Mouse (Mus musculus) heart, embryonic 14.5 days (tissue): ENCODE results near the gene Zkscan5. TPM values are rescaled to one million over a fixed set of nuclear protein-coding genes. Genes with fewer than 3 reads are reported as not detected.
A peak's percentile ranks its signal among the peaks of the same experiment; 100 is the strongest.

Experiments
- ATAC-seq: fragments of 200-750 bp; cut with Nextera tagmentation; 2 replicates; pipeline ENCODE4 v1.8.0; 2017; ENCODE audit warnings: low read depth, moderate TSS enrichment; ENCODE audit not compliant: insufficient number of reproducible peaks, insufficient read depth, low FRiP score
- H3K27ac ChIP-seq, 2 experiments: fragments of 200-500 bp in 1 of 2; fragments of 300-500 bp in 1 of 2; sonication (generic) in 1 of 2; replicated peaks in 1 of 2; 2 replicates each; pipeline ENCODE4 v1.5.1; 2012 to 2014; ENCODE audit warnings: low read depth in 2 of 2, low read length in 2 of 2, control low read depth in 1 of 2, mild to moderate bottlenecking in 1 of 2, mixed read lengths in 1 of 2; ENCODE audit not compliant: control insufficient read depth in 1 of 2, insufficient read depth in 1 of 2
- H3K27me3 ChIP-seq: fragments of 300-500 bp; sonication (generic); 2 replicates; pipeline ENCODE4 v1.6.1; 2014; ENCODE audit warnings: mild to moderate bottlenecking, low read length, control low read depth; ENCODE audit not compliant: control insufficient read depth, insufficient read depth
- H3K36me3 ChIP-seq: fragments of 300-500 bp; sonication (generic); 2 replicates; pipeline ENCODE4 v1.6.1; 2014; ENCODE audit warnings: mild to moderate bottlenecking, control low read depth, low read length, mixed read lengths; ENCODE audit not compliant: control insufficient read depth, insufficient read depth
- H3K4me1 ChIP-seq, 2 experiments: fragments of 200-500 bp in 1 of 2; fragments of 300-500 bp in 1 of 2; sonication (generic) in 1 of 2; 2 replicates each; pipeline ENCODE4 v1.6.1; 2012 to 2014; ENCODE audit warnings: low read length in 2 of 2, control low read depth in 1 of 2, mixed read lengths in 1 of 2; ENCODE audit not compliant: control insufficient read depth in 2 of 2, insufficient read depth in 2 of 2
- H3K4me2 ChIP-seq: fragments of 300-500 bp; sonication (generic); 2 replicates; pipeline ENCODE4 v1.6.1; 2014; ENCODE audit warnings: mild to moderate bottlenecking, low read length
- H3K4me3 ChIP-seq, 2 experiments: fragments of 200-500 bp in 1 of 2; fragments of 300-500 bp in 1 of 2; sonication (generic) in 1 of 2; 2 replicates each; pipeline ENCODE4 v1.5.1; 2012 to 2014; ENCODE audit warnings: low read length in 2 of 2, mild to moderate bottlenecking in 2 of 2, control low read depth in 1 of 2, low read depth in 1 of 2, moderate library complexity in 1 of 2; ENCODE audit not compliant: control insufficient read depth in 1 of 2, insufficient read depth in 1 of 2
- H3K9ac ChIP-seq: fragments of 300-500 bp; sonication (generic); 2 replicates; pipeline ENCODE4 v1.6.1; 2014; ENCODE audit warnings: mild to moderate bottlenecking, low read length
- H3K9me3 ChIP-seq: fragments of 300-500 bp; sonication (generic); 2 replicates; pipeline ENCODE4 v1.6.1; 2016; ENCODE audit warnings: low read length, control low read depth; ENCODE audit not compliant: control insufficient read depth
- WGBS: fragments of 180-500 bp; shearing (Covaris S2); extraction: QIAGEN DNeasy Blood & Tissue Kit; methylation state at CpG from one replicate; pipeline ENCODE4 v1.1.7; 2014; 5-methylcytosine and 5-hydroxymethylcytosine counted together
- polyA plus RNA-seq: library from polyadenylated mRNA; unstranded; fragments of >200 nt; fragmentation: Nextera tagmentation; extraction: Ambion mirVana; gene quantifications from 2 replicates; pipeline ENCODE4 v1.2.1, GENCODE M21; 2014

Zkscan5 gene
- polyA plus RNA-seq: 10.2 and 11.1 TPM in 2 replicates

DNA sequence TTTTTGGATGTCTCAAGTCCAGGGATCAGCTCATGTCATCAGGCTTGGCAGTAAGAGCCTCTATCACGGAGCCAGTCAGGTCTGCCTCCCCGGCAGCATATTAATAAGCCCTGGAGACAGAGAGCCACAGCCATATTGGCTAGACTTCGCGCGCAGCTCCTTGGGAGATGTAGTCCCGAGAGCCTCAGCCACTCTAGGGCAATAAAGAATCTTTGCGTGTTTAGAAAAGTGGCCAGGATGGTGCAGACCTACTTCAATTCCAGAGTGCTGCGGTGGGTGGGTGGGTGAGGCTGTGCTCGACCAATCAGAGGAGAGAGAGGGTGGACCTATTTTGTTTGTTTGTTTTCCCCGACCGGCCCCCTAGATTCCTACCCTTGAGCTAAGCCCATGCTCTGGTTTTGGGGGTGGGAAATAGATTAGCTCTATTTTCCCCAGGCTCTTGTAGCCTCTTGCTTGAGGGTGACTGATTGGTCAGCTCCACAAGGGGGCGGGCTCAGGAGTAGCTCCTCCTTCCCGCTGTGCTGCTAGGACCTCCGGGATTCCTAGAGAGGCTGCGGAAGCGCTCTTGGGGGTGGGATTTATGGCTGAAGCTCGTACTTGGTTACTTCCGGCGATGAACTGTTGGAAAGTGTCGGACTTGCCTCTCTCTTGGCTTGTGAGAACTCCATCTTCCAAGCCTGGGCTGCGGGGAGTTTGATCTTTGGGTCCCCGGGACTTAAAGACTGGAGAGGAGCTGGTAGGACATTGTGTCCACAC lies at the start of gene Zkscan5:
Zkscan5 (plus strand) TSS at position 627 of the 756 bp plus-strand sequence.
- Histone ChIP-seq H3K27ac (peak within 1 kb of the TSS; percentile 80 to 99), H3K9me3 (no peaks in the 10 kb centered on the region), H3K27me3 (no peaks in the 10 kb centered on the region), H3K9ac (peak within 1 kb of the TSS; percentile 81), H3K4me2 (peak within 1 kb of the TSS; percentile 79), H3K4me3 (peak within 1 kb of the TSS; percentile 72 to 97), H3K36me3 (peaks cover 18% of the 10 kb centered on the region), H3K4me1 (peaks cover 6 to 21% of the 10 kb centered on the region in 2 experiments)
- peak; percentile 95 for ATAC-seq
- WGBS: 0% methylated on average over 22 of the region's 22 CpGs

- Histone ChIP-seq H3K4me1 (peaks cover 4 to 14% of the 10 kb centered on the region in 2 experiments), H3K9ac (no peak overlapping the region), H3K27me3 (no peaks in the 10 kb centered on the region), H3K9me3 (no peaks in the 10 kb centered on the region), H3K27ac (no peak overlapping the region), H3K4me2 (no peak overlapping the region), H3K4me3 (no peak overlapping the region), H3K36me3 (peaks cover 84% of the 10 kb centered on the region)
- WGBS: 91% methylated on average over 14 of the region's 14 CpGs
- ATAC-seq: no peak
Observed at GRCm38 (mm10) chr5:145161361-145161760, 43.0 kb upstream of the Zkscan5 start.

DNA sequence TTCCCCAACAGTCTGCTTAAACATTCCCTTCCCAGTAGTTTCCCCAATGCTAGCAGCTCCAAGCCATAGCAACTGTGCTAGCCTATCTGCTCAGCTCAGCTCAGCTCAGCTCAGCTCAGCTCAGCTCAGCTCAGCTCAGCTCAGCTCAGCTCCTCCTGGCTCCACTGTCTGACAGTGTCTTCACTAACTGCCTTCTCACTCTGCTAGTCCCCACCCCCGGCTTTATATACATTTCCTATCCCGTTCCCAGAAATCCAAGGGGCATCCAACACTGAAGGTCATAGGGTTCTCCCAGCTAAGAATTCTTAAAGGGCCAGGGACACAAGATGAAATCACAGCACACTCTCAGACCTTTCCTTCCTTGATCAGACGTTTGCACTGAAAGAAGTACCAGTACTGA lies 39.7 kb upstream of the Zkscan5 start:
- H3K4me2 ChIP-seq: 0 out of 2 replicates have a peak overlapping the region, but pooled peaks have one; percentile 5
- H3K36me3 ChIP-seq: peaks cover 53% of the 10 kb centered on the region
- H3K27me3 ChIP-seq: no peaks in the 10 kb centered on the region
- no peaks in the 10 kb centered on the region for H3K9me3 ChIP-seq
- H3K9ac ChIP-seq: peak overlapping the region; percentile 4; the same call in 1 of the 2 replicates
- H3K4me3 ChIP-seq: no peak overlapping the region
- 57% methylated on average over 3 of the region's 3 CpGs for WGBS
- ATAC-seq: no peak
- peak overlapping the region in 1 of 2 experiments; percentile 38; a peak in 1 of 4 replicates for H3K27ac ChIP-seq
- peaks cover 4 to 29% of the 10 kb centered on the region in 2 experiments for H3K4me1 ChIP-seq

- Histone ChIP-seq H3K9ac (no peak overlapping the region), H3K27ac (no peak overlapping the region), H3K4me1 (peaks cover 4 to 29% of the 10 kb centered on the region in 2 experiments), H3K4me2 (no peak overlapping the region; the same call in 1 of the 2 replicates), H3K4me3 (no peak overlapping the region), H3K9me3 (no peaks in the 10 kb centered on the region), H3K36me3 (peaks cover 50% of the 10 kb centered on the region), H3K27me3 (no peaks in the 10 kb centered on the region)
- no peak for ATAC-seq
- WGBS: 84% methylated on average over 15 of the region's 15 CpGs
Observed at GRCm38 (mm10) chr5:145165184-145165583, 39.2 kb upstream of the Zkscan5 start.

- Histone ChIP-seq H3K27me3 (no peaks in the 10 kb centered on the region), H3K4me3 (peak within 1 kb of the TSS; percentile 86 to 99), H3K9ac (peak within 1 kb of the TSS; percentile 98), H3K4me2 (peak within 1 kb of the TSS; percentile 92), H3K4me1 (peaks cover 4 to 29% of the 10 kb centered on the region in 2 experiments), H3K36me3 (peaks cover 50% of the 10 kb centered on the region), H3K27ac (peak within 1 kb of the TSS; percentile 91 to 94), H3K9me3 (no peaks in the 10 kb centered on the region)
- peak; percentile 93 for ATAC-seq
- under 1% methylated on average over 51 of the region's 51 CpGs for WGBS
Observed at GRCm38 (mm10) chr5:145166536-145167305, 37.6 kb upstream of the Zkscan5 start, which contains the start of the genes Ptcd1 and Cpsf4. TSS of gene Ptcd1 (minus strand) at chr5:145167108. TSS of gene Cpsf4 (plus strand) at chr5:145167213.

- no peaks in the 10 kb centered on the region for H3K9me3 ChIP-seq
- peak overlapping the region; percentile 86 to 99 for H3K4me3 ChIP-seq
- H3K4me1 ChIP-seq: peaks cover 4 to 29% of the 10 kb centered on the region in 2 experiments
- H3K27me3 ChIP-seq: no peaks in the 10 kb centered on the region
- peaks cover 51% of the 10 kb centered on the region for H3K36me3 ChIP-seq
- peak overlapping the region; percentile 92 for H3K4me2 ChIP-seq
- WGBS: under 1% methylated on average over 28 of the region's 28 CpGs
- ATAC-seq: no peak
- H3K27ac ChIP-seq: peak overlapping the region; percentile 58 to 91
- peak overlapping the region; percentile 98 for H3K9ac ChIP-seq
Observed at GRCm38 (mm10) chr5:145167306-145167661, 37.1 kb upstream of the Zkscan5 start.

DNA sequence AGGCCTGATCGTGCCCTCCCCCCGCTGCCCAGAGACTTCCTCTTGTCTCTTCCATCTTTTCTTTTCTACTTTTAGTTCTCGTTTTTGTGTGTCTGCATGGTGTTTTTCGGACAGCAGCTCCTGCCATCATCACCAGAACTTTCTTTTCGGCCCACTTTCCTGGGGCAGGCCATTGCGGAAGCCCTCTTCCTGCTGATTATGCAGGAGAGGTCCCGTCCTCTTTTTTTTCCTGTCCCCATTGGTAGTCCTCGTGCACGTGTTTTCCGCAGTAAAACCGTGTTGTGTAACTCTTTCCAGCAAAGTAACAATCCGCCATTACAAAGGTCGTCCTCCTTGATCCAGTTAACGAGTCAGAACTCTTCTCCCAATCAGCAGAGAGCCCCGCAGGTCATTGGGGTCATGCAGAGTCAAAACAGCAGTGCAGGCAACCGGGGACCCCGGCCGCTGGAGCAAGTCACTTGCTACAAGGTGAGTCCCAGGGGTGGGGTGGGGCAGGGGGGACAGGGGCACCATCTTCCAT lies 25.8 kb upstream of the Zkscan5 start:
- H3K27ac ChIP-seq: no peak overlapping the region
- no peaks in the 10 kb centered on the region for H3K27me3 ChIP-seq
- no peaks in the 10 kb centered on the region for H3K4me1 ChIP-seq
- H3K9me3 ChIP-seq: no peaks in the 10 kb centered on the region
- no peak for ATAC-seq
- no peak overlapping the region for H3K4me3 ChIP-seq
- H3K4me2 ChIP-seq: no peak overlapping the region
- no peak overlapping the region for H3K9ac ChIP-seq
- WGBS: 86% methylated on average over 18 of the region's 18 CpGs
- H3K36me3 ChIP-seq: peaks cover 100% of the 10 kb centered on the region
